Mouse (Mus musculus): ENCODE results near the gene Zbtb5. TPM values are rescaled to one million over a fixed set of nuclear protein-coding genes. Genes with fewer than 3 reads are reported as not detected.

The Zbtb5 gene
- polyA plus RNA-seq (2017; shearing (Covaris generic)): 10 to 100 TPM; 11.2 to 12.5 TPM

GRCm38 (mm10) chr4:45012105-45012975 lies at the start of gene Zbtb5:
Gene Zbtb5, minus strand, starts transcription at chr4:45012412.

GRCm38 (mm10) chr4:45018452-45018980 lies 6.3 kb upstream of the Zbtb5 start, which contains the start of gene Polr1e:
Gene Polr1e, plus strand, starts transcription at chr4:45018583.

GRCm38 (mm10) chr4:44981280-44981973 lies 30.8 kb downstream of the Zbtb5 start, which contains the start of gene Grhpr:
Gene Grhpr, plus strand, starts transcription at chr4:44981395.

Other genes starting within 250 kb of the Zbtb5 start
- gene Grhpr, start 31.0 kb downstream of the Zbtb5 start, polyA plus RNA-seq (2017; shearing (Covaris generic)): 10 to 100 TPM; 31.4 to 38.1 TPM
- 10 to 100 TPM; 47.9 to 58.1 TPM for gene Polr1e, start 6.2 kb upstream of the Zbtb5 start, polyA plus RNA-seq (2017; shearing (Covaris generic))
- 1 to 10 TPM; 1.9 to 5.7 TPM for gene Fbxo10, start 72.2 kb upstream of the Zbtb5 start, polyA plus RNA-seq (2017; shearing (Covaris generic))
- gene Tomm5, start 95.7 kb upstream of the Zbtb5 start, polyA plus RNA-seq (2017; shearing (Covaris generic)): 100 to 1,000 TPM; 128 to 133 TPM
- gene Frmpd1, start 172.5 kb upstream of the Zbtb5 start, polyA plus RNA-seq (2017; shearing (Covaris generic)): under 1 TPM; 0.29 TPM